Mouse (Mus musculus): Measurements from ENCODE around the gene Xlr3c.
"Not testable (repeated sequence)": the region's sequence is repeated elsewhere in the genome, so short reads cannot be mapped to it uniquely, and the experiment has no call there.

Xlr3c gene

DNA sequence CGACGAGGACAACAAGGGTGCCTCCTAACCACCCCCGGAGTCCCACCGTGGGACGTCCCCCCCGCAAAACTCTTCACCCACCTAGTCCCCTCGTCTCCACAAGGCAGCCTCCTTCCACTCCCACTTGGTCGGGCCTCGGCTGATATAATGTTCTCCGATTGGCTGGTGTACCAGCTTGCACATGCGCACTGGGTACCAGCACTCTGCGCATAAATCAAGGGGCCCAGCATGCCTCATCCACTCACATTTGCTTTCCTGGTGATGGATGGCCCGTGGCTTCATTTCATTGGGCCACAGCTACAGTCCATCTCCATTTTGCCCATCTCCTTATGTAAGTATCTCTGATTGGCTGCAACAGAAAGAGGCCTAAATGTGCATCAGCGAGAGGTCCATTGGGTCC is at the start of gene Xlr3c:
TSS of gene Xlr3c (minus strand) at position 121 of the 400 bp plus-strand sequence.
- DNase-seq: not testable (repeated sequence)

DNA sequence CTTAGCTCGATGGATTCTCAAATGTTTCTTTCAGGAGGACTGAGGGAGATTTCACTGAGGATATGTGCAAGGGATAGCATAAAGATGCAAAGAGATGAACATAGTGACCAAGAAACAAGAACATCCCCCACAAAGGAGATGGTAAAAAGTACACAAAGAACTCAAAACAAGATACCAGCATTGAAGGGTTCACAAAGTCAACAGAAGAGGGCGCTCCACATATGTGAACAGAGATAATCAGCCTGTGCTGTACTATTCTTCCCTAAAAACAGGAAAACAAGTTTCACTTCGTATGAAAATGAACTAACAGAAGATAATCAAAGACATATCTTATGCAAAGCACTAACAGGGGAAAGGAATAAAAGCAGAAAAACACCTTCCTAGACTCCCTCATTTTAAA is 47.3 kb upstream of the Xlr3c start:
- peak in 1 of 2 experiments; percentile 6 for DNase-seq

DNA sequence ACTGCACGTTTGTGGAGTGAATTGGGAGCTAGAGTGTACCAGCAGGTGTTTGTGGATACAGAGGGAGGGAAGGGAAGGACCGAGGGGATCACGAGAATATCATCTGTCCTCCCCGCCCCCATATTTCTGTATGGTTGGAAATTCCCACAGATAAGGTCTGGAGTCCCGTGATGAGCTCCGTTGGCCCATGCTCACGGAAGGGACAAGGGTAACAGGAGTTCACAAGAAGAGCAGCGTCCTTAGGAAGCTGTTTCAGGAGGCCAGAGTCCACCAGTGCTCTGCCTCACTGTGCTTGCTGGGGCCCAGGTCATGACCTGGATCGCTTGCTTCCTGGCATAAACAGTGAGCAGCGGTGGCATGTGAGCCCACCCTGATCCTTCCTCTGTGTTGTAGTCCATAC is 30.6 kb upstream of the Xlr3c start:
- DNase-seq: not testable (repeated sequence)

DNA sequence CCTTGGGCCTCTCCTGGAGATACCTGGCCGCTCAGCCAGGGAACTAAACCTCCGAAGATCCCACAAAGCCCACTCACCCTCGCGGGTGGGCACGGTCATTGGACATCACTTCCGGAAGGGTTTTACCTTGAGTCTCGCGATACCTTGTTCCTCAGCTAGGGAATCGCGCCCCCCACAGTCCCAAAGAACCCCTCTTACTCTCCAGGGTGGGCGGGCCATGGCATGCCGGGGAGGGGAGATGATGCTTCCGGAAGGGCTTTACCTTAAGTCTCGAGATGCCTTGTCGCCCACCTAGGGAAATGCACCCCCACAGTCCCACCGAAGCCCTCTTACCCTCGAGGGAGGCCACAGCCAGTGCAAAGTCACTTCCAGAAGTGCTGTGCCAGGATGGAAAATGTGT is 27.7 kb upstream of the Xlr3c start, which contains the start of the genes Xlr5a and Xlr5c:
TSS of gene Xlr5a (minus strand) at position 101 of the 400 bp plus-strand sequence.
TSS of gene Xlr5c (minus strand) at position 101 of the 400 bp plus-strand sequence.
- DNase-seq: not testable (repeated sequence)

DNA sequence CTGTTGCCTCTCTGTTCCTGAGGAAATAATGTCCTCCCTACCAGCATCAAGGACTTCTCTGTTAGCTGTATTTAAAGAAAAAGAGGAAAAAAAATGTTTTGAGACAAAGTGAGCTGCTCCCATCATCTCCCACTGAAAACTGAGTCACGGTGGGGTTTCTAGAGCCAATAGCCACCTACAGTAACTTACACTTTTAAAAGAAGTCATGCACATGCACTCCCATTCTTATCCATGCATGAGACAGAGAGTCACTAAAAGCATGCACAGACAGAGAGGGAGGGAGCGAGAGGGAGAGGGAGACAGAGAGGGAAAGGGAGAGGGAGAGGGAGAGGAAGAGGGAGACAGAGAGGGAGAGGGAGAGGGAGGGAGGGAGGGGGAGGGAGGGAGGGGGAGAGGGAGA is 2.8 kb downstream of the Xlr3c start:
- not testable (repeated sequence) for DNase-seq

DNA sequence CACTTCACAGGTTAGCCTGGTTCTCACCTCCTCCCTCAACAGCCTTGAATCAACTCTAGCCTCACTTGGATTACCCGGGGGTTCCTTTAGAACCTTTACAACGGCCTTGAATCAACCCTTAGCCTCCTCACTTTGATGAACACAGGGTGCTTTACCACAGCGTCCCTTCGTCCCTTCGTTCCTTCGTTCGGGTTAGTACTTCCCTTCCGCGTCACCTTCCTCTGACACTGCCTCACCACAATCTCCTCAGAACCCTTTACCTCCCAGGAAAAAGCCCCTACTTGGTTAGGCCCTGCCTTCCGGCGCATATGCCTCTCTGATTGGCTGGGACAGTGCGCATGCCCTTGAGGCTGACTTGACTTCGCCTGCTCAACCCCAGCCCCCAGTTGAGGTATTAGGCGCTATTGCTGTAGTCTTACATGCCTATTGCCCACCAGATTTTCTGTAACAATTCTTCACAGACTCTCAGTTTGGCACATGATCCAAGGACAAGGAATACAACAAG is 22.3 kb downstream of the Xlr3c start, which contains the start of gene Xlr4c:
TSS of gene Xlr4c (minus strand) at position 310 of the 505 bp plus-strand sequence.
- not testable (repeated sequence) for DNase-seq

DNA sequence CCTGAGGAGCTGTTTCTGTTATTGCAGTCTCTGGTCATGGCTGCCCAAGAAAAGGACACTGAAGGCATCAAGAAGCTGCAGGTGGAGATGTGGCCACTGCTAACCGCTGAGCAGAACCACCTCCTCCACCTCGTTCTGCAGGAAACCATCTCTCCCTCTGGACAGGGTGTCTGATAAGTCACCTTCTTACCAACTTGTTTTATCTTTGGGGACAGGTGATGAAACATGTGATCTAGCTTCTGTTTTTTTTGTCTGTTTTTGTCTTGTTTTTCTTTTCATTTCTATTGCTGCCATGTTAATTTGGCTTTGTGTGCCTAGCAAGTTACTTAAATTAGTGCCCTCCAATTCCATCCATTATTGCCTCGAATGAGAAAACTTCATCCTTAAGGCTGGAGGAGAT is 35.9 kb downstream of the Xlr3c start:
- no peak for DNase-seq

DNA sequence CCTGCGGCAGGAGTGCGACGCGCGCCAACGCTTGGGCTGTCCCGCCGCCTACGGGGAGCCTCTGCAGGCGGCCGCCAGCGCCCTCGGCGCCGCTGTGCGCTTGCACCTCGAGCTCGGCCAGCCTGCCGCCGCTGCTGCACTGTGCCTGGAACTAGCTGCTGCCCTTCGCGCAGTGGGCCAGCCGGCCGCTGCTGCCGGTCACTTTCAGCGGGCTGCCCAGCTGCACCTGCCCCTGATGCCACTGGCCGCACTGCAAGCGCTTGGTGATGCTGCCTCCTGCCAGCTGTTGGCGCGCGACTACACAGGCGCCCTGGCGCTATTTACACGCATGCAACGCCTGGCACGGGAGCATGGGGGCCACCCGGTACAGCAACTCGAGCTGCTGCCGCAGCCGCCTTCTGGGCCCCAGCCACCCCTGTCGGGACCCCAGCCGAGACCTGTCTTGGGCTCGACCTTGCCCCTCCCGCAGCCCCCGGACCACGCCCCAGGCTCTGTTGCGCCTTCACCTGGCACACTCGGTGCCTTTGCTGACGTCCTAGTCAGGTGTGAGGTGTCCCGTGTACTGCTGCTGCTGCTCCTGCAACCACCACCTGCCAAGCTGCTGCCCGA is 36.5 kb downstream of the Xlr3c start:
- DNase-seq: peak; percentile 46 to 48

DNA sequence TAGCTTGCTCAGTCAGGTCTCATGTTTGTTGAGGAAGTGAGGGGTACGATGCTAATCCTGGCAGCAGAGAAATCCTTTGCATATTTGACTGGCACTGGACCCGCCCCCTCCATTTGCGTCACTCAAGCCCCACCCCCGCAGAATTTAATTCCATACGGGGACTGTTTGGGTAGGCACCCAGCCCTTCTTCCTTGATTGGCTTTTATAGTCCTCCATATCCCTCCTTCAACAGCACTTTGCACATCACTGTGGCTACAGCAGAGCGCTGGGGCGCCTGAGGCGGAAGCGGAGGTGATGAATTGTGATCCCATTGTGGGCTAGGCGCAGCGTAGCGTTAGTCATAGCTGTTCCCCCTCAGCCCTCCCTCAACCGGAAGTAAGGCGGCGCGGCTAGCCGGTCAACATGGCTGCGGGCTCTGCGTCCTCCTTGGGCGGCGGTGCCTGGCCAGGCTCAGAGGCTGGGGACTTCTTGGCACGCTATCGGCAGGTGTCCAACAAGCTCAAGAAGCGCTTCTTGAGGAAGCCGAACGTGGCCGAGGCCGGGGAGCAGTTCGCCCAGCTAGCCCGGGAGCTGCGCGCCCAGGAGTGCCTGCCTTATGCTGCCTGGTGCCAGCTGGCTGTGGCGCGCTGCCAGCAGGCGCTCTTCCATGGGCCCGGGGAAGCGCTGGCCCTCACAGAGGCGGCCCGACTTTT is 37.1 kb downstream of the Xlr3c start, which contains the start of gene F8a:
TSS of gene F8a (plus strand) at position 378 of the 692 bp plus-strand sequence.
- DNase-seq: peak; percentile 68 to 71

DNA sequence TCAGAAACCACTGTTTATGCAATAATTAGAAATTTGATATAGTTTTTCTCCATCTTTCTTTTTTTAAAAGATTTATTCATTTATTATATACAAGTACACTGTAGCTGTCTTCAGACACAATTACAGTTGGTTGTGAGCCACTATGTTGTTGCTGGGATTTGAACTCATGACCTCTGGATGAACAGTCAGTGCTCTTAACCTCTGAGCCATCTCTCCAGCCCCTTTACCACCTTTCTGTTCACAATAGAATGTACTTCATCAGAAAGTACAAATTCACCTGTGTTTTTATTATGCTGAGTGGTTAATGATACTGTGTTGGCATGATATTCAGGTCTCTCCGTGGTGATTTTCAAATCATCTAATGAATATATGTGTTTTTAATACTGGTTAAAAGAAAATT is 39.8 kb downstream of the Xlr3c start:
- no peak for DNase-seq

DNA sequence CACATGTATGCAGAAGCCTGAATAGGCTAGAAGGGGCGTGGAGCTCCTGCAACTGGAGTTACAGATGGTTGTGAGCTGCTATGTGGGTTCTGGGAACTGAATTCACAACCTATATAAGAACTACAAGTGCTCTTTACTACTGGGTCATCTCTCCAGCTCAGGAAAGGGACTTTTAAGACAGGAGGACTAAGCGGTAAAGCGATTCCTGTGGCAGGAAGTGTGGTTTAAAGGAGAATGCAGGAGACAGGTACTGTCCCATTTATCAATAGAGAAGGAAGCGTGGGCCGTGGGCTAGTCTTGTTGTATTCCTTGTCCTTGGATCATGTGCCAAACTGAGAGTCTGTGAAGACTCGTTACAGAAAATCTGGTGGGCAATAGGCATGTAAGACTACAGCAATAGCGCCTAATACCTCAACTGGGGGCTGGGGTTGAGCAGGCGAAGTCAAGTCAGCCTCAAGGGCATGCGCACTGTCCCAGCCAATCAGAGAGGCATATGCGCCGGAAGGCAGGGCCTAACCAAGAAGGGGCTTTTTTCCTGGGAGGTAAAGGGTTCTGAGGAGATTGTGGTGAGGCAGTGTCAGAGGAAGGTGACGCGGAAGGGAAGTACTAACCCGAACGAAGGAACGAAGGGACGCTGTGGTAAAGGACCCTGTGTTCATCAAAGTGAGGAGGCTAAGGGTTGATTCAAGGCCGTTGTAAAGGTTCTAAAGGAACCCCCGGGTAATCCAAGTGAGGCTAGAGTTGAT is 51.2 kb downstream of the Xlr3c start, which contains the start of gene Xlr4b:
TSS of gene Xlr4b (plus strand) at position 515 of the 746 bp plus-strand sequence.
- DNase-seq: not testable (repeated sequence)
